Mouse (Mus musculus) Muller cell, postnatal 12 days (primary cell): Measurements from ENCODE around the gene Got2.
A peak's percentile ranks its signal among the peaks of the same experiment; 100 is the strongest.

ENCODE experiments used
- DNase-seq: peaks from one replicate; pipeline ENCODE4 v3.0.0-alpha.2; 2015; ENCODE audit errors: inconsistent ontology term

Gene Got2

GRCm38 (mm10) chr8:95888285-95889136 is at the start of gene Got2:
Gene Got2, minus strand, starts transcription at chr8:95888547.
- peak; percentile 93 for DNase-seq

DNA sequence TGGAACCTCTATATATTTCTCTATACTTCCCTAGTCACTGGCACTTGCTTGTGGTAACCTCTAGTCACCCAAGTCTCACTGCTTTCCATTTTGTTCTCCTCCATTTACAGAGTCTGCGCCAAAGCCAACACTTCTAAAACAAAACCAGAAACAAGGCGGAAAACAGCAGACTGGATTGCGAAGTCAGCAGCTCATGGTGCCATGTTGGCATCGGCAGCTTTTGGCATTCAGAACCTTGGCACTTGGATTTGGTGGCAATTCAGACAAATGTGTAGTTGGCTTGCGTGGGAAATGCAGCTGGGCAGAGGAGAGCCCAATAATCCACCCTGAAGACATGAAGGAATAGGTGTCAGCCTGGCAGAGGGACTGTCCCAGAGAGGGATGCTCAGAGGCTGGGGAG is 44.5 kb upstream of the Got2 start:
- no peak for DNase-seq

DNA sequence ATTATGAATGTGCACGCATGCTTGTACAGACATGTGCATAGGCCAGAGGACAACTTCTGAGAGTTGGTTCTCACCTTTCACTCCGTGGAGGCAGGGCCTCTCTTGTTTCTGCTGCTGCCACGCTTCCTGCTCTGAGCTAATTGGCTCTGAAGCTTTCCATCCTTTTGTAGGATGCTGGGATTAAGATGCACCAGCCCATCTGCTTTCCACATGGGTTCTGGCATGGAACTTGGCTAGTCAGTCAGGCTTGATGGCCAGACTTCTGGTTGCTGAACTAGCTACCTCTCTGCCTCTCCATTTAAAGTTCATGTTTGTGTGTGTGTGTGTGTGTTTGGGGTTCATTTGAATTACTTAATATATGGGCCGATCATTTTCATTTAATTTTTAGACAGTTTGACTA is 41.5 kb upstream of the Got2 start:
- no peak for DNase-seq

GRCm38 (mm10) chr8:95916106-95916505 is 27.8 kb upstream of the Got2 start:
- DNase-seq = peak; percentile 60

DNA sequence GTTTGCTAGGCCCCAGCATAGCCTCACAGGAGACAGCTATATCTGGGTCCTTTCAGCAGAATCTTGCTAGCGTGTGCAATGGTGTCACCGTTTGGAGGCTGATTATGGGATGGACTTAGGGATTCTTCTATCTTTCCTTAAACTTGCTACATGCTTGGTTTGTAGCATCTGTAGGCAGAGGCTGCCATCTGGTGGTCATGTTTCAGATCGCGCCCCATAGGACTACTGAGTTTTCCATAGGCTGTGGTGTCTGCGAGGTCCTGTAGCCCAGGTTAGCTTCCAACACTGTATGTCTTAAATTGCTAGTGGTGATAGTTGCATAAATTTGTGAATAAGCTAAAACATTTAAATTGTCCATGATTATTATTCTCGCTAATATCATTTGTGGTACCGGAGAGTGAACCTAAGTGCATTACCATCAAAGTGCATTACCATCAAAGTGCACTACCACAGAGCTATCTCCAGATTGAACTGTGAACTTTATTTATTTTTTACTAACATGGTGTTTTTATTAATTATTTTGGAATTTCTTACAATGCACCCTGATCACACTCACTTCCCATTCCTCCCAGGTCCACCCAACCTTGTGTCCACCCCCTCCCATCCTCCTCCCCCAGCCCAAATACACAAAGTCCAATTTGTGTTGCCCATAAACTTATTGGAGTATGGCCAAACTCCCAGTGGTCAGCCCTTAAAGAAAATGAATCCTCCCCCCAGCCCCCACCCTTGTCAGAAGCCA is 26.7 kb upstream of the Got2 start:
- peak; percentile 53 for DNase-seq

GRCm38 (mm10) chr8:95911240-95911639 is 22.9 kb upstream of the Got2 start:
- no peak for DNase-seq

DNA sequence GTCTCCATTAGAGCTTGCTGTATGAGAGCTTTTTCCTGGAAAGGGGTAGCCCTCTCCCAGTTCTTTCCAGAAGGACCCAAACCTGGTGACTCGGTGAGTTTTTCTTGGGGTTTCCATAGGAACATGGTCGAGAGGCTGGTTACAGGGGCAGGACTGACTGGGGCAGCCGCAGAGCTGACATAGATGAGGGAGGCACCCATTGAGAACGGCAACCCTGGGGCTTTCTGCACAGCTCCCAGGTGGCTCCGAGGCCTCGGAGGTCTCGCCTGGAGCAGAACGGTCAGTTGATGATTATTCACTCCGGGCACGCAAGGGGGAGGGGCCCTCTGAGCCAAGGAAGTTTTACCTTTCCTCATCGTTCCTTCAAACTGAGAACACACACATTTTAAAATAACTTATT is 19.5 kb upstream of the Got2 start:
- no peak for DNase-seq

GRCm38 (mm10) chr8:95906738-95907137 is 18.4 kb upstream of the Got2 start:
- no peak for DNase-seq

GRCm38 (mm10) chr8:95901864-95902263 is 13.5 kb upstream of the Got2 start:
- no peak for DNase-seq

- no peak for DNase-seq
Measured at GRCm38 (mm10) chr8:95893701-95894100, 5.4 kb upstream of the Got2 start.

DNA sequence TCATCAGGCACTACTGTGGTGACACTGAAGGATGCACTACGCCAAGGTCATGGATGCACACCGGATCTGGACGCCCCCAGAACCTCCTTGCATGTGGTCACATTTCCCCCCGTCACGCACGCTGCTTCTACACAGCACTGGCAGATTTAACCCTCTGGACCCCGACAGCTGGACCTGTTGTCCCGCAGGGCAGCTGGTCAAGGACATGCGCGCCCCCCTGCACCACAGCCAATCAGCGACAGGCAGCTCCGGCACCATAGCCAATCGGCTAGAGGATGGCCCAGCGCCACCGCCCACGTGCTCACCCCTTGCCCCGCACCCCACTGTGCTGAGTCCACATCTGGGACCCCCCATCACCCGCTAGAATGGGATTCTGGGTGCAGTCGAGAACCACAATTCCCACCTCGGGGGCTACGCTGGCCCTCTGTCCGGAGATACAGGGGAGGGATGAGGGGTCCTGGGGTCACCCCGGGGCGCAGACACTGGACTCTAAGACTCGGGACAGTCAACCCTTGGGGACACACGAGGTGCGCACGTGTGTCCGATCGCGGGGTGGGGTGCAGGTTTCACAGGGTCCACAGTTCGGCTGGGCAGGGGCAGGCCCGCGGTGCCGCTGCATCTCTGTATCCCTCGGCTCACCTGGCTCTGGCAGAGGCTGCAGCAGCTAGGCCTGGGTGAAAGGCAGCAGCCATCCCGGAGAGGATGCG is 616 bp downstream of the Got2 start:
- peak; percentile 82 for DNase-seq

DNA sequence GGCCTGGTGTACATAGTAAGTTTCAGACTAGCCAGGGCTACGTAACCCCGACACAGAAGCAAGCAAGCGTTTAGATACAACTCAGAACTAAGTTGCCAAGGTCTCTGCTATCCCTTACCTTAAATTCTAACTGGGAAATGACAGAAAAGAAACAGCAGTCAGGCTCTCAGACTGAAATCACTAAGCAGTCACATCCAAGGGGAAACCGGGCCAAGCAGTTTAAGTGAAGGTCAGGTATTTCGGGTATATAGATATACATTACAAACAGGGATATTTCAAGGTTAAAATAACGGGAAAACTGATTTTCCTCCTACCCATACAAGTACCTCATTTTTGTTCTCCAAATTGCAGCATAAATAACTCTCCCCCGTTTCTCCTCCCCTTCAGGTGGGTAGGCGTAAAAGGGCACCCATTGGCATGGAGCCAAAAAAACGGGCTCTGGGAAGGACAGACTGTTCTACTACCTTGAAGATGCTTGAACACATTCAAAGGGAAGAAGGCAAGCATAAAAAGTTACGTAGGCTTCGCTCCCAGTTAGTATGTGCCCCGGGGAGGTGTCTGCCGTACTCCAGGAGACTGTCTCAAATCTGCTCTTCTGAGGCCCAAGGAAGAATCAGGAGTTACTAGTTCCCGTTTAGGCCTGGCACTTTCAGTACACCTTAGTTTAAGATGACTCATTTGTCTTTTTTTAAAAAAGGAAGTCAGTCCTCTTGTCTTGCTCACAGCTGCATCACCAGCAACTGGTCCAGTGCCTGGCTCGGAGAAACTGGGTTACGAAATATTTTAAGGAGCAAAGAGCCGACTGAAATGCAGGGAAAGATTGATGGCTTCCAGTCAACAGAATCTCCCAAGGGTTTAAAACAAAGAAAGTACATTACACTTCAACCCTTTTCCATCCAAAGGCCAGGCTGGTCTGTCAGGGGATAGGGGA is 1.4 kb downstream of the Got2 start:
- no peak for DNase-seq

DNA sequence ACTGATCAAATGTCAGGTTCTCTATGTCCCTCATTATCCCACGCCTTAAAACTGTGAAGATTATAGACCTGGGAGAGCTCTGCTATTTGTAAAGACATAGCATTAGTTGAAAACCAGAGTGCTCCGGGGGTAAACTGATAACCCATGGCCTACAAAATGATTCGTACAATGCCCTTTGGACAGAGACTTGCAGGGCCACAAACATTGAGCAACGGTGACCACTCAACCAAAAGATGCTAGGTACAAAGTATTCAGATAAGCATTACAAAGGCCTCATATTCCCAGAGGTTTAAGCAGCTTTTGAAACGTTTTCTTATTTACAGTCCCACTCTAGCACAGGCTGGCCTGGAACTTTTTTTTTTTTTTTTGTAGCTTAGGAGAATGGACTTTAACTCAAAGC is 2.4 kb downstream of the Got2 start:
- DNase-seq = no peak

GRCm38 (mm10) chr8:95885271-95885841 is 3.0 kb downstream of the Got2 start:
- no peak for DNase-seq

GRCm38 (mm10) chr8:95884491-95884890 is 3.9 kb downstream of the Got2 start:
- no peak for DNase-seq

- DNase-seq = no peak
Measured at GRCm38 (mm10) chr8:95882191-95882590, 6.2 kb downstream of the Got2 start.

GRCm38 (mm10) chr8:95881576-95881975 is 6.8 kb downstream of the Got2 start:
- DNase-seq = no peak

- no peak for DNase-seq
Measured at GRCm38 (mm10) chr8:95879823-95880222, 8.5 kb downstream of the Got2 start.

DNA sequence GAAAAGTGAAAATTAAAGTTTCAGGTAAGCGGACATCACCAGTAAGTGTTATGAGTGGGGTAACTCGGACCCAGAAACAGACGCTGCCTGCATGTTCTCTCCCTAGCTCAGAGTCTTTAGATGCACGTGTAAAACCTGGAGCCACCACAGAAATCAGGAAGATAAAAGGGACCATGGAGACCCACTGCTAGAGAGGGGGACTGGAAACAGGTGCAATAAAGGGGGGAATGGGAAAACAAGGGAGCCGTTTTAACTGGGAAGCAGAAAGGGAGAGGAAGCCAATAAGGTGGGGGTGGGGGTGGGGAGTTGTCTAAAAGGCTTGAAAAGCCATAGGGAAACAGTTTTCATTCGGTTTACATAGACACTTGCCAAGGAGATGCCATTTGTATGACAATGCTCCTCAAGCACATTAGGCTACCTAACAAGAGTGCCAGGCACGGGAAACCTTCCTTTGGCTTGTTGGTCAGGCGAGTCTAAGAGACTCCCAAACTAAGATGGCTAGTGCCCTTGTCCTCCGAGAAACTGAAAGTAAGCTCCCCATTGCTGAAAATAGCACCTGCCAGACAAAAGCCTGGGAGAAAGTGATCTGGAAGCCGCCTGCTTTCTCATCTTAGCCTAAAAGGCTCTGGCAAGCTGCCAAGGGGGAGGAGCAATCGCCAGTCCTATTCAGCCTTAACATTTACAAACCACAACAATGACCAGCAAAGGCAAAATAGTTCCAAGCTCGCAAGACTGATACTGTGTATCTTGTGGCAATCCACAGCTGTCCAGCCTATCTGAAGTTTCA is 10.0 kb downstream of the Got2 start:
- DNase-seq = peak; percentile 78

DNA sequence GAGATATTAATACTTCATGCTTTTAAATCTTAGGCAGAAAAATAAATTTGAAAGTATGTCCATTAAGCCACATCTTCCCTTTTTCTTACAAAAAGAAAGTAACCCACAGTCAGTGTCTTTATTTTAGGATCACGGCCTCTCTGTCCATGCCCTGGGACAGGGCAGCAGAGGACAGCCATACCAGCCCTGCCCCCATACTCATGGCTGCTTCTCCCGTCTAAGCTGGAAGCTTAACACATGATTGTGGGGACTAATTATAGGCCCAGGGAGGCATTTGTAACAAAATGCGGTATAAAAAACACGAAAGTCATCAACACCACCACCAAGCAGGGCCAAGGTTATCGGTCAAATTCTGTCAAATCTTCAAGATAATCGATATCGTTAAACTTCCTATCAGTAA is 13.1 kb downstream of the Got2 start:
- no peak for DNase-seq
